Mouse (Mus musculus) megakaryocyte, embryonic 14.5 days (primary cell): ENCODE measurements around the gene Nanog.

Experiments
- FLI1 ChIP-seq: IDR thresholded peaks from 2 replicates; pipeline ENCODE4 v1.6.1; 2012; ENCODE audit warnings: low read length, inconsistent platforms, mixed read lengths
- GATA1 ChIP-seq: IDR thresholded peaks from 3 replicates; pipeline ENCODE4 v1.6.1; 2012; ENCODE audit warnings: mixed read lengths, low read length, inconsistent platforms, borderline replicate concordance

DNA sequence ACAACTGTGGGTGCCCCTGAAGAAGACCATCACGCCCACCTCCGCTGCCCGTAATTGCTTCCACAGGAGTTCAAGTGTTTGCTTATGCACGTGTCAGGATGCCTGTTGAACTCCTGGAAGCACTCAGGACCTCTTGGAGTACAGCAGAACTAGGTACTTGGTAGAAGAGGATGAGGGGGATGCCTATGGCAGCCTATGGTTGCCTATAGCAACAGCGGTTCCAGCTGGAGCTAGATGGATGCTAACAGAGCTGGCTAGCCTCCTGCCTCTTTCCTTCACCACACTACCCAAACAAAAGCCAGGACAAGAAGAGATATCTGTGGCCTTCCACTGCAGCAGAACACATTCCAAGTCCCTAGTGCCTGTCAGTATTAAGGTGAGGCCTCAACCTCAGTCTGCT is 39.6 kb upstream of the Nanog start:
- TF ChIP-seq GATA1 (no peak), FLI1 (no peak)
